Mouse (Mus musculus) embryonic stem cell, embryonic (primary cell): Measurements from ENCODE around the gene Best1.

ENCODE experiments used
- CTCF ChIA-PET, 4 experiments: fragments of 300-600 bp in 2 of 4; fragments of 350-600 bp in 2 of 4; sonication (Branson Sonifier 250); formaldehyde crosslinking; loops; one replicate each; lab custom pipeline; 2022; ENCODE audit warnings: inconsistent platforms in 2 of 4; lab: Charles Lee
- POLR2A ChIA-PET, 4 experiments: fragments of 300-600 bp in 2 of 4; fragments of 350-600 bp in 2 of 4; sonication (Branson Sonifier 250); formaldehyde crosslinking; loops; one replicate each; lab custom pipeline; 2022; ENCODE audit warnings: antibody characterized with exemption in 4 of 4, inconsistent platforms in 1 of 4; lab: Charles Lee

Gene Best1

DNA sequence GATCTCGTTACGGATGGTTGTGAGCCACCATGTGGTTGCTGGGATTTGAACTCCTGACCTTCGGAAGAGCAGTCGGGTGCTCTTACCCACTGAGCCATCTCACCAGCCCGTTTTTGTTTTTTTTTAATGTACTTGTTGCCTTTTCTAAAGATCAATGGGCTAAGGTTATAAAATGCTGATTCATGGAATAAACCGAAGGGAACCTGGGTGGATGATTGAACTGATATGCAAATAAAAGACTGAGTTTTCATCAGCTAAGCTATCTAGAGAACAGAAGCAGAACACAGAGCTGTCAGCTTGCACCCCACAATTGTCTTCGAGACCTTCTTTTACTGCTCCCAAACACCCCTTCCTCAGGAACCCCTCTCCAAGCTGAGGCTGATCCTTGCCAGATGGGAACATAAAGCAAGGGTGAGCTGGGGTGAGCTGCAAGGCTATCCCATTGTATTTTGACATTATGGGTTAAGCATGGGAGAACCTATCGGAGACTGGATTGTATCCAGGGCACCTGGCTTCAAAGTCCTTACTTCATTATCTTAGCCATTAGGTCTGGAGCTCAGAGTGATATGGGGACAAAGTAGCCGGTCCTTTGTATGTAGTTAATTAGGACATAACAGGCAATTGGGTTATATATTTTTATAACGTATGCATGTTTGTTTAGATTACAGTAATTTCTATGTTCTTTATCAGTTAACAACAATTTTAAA, 33.2 kb downstream of the Best1 start:
- POLR2A ChIA-PET: interaction anchor here in 3 of 4 experiments (0.6 to 6.5 kb wide), 8 partner anchors 10 to 57 kb away, joined by 3 to 50 read pairs (median 6); partner anchors contain the start of gene Fth1 (in 1 of the 3)
- CTCF ChIA-PET: interaction anchor here (0.6 to 1.6 kb wide), 6 partner anchors 23 to 976 kb away, joined by 3 to 7 read pairs (median 4); no protein-coding TSS in a partner anchor

DNA sequence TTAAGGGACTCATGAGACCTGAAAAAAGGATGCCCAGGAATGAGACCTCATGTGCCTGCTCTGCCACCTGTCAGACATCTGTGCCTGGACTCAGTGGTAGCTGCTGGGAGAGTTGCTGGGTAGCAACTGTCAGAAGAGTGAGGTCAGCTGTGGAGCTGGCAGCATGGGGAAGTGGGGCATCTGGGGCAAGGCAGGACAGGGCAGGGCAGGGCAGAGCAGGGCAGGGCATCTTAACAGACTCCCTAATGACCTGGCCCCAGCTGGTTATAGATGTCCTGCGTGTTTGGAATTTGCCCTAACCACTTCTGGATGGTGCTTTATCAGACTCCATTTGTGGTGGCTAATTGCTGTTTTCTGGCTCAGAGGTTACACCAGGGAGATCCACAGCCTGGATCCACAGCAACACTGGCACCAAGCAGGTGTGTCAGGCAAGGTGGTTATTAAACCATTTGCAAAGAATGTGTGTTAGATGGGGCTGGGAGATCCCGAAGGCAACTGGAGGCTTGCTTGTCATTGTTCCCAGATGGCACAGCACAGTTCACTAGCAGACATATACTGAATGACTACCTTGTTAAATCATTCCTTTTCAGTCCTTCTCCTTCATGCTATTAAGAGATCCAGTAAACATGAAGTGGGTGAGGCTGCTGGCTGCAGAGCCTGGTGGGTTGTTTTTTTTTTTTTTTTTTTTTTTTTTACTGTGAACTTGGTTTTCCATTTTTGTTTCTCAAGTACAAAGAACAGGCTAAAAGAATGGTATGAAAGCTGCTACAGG, 35.2 kb downstream of the Best1 start:
- POLR2A ChIA-PET: interaction anchor here in 2 of 4 experiments (1.5 to 2.4 kb wide), 2 partner anchors 15 to 16 kb away, joined by 5 to 8 read pairs; partner anchors contain the start of gene Fth1 (in 1 of the 2)
- CTCF ChIA-PET: interaction anchor here in 1 of 4 experiments (0.7 to 0.8 kb wide), 2 partner anchors 22 to 27 kb away, joined by 3 to 4 read pairs; no protein-coding TSS in a partner anchor

DNA sequence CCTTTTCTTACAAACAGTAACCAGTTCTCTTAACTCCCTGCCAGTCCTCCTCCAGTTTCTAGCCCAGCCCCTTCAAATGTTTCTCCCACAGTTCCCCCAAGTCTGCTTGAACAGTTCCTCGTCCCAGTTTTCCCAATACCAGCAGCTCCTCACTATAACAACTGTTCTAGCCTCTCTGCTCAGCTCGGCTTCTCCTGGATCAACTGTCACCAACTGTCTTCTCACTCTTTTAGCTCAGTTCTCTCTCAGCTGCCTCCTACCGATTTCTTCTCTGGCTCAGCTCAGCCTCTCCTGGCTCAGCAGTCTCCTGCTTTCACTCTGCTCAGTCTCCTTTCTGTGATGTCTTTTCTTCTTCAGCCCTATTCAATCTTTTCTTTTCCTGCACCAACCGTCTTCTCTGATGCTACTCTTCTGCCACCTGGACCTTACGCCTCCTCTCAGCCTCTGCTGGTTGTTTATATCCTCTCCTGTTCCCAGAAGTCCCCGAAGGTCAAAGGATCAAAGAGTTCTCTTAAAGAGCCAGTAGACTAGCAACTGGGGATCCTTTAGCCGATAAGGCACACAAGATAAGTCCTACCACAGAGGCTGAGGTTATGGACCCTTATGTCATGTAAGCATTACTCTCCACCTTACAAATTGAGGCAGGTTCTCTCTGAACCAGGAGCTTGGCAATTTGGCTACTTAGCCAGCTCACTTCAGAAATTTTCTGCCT, 37.1 kb downstream of the Best1 start:
- ChIA-PET CTCF (no interaction called here), POLR2A (interaction anchor here in 3 of 4 experiments (0.5 to 2.4 kb wide), 5 partner anchors 14 to 560 kb away, joined by 3 to 8 read pairs (median 5); partner anchors contain the start of genes Cpsf7 (in 1 of the 3) and Fth1 (in 1 of the 3))

DNA sequence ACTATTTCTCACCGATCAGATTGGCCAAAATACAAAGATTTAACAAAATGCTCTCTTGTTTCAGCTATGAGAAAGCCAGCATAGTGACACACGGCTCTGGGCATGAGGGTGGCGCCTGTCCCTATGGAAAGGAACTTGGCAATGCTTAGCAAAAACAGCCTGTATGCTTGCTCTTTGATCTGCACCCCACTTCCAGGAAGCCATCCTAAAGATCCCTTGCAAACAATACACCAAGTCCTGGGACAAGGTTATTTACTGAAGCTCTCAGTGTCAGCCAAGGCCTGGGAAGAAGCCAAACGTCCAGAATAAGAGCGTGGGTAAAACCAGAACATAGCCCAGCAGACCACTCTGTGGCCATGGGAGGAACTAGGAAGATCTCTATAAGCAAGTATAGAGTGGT, 40.7 kb downstream of the Best1 start:
- ChIA-PET CTCF (no interaction called here), POLR2A (interaction anchor here in 1 of 4 experiments (1.5 kb wide), 1 partner anchor 22 kb away, joined by 6 read pairs; no protein-coding TSS in a partner anchor)

DNA sequence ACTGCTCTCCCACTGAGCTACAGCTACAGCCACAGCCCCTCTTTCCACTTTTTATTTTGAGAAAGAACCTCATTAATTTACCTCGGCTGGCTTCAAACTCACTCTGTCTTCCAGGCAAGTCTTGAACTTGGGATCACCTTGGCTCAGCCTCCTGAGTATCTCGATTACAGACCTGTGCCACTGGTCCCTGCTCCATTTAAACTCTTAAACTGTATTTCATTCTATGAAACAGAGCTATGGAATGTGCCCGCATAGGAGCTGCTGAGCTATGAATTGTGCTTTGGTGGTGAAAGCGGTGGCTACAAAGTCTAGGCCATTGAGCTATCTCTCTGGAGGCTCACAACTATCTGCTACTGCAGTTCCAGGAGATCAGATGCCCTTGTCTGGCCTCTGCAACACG, 43.5 kb downstream of the Best1 start:
- POLR2A ChIA-PET: interaction anchor here in 2 of 4 experiments (0.6 to 1.6 kb wide), 2 partner anchors 24 to 37 kb away, joined by 3 to 6 read pairs; no protein-coding TSS in a partner anchor
- CTCF ChIA-PET: interaction anchor here in 1 of 4 experiments (0.6 kb wide), 1 partner anchor 26 kb away, joined by 3 read pairs; no protein-coding TSS in a partner anchor

DNA sequence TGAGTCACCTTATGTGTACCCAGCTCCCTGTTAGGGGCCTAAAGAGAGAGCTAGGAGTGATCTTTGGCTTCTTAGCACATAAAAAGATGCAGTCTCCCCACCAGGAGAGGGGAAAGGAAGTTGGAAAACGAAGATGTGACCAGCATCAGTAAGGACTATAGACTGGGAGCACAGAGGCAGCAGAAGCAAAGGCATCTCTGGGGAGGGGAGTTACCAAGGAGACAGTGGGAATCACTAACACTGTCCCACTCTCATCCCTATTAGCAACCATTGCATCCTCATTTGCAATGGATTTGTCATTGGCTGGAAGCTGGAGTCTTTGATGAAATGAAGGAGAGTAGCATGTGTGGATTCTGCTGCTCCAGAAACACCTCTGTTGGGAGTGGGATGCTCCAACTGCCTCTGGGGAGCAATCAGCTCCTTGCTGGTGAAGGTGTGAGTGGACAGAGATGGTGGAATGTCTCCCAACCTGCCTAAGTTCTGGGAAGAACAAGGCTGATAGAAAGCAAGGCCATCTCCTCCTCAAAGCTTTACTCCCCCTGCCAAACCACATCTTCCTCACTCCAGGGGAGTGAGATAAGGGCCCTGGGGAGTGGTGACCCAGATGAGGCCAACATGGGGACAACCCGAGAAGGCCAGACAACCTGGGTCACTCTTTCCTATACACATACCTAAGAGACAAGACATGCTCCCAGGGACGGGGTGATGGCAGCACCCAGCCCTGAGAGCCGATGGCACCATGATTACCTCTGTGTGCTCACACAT, 44.6 kb downstream of the Best1 start:
- POLR2A ChIA-PET: interaction anchor here in 3 of 4 experiments (0.6 to 1.7 kb wide), 5 partner anchors 20 to 986 kb away, joined by 3 to 6 read pairs (median 4); no protein-coding TSS in a partner anchor
- CTCF ChIA-PET: interaction anchor here in 2 of 4 experiments (0.5 to 0.7 kb wide), 2 partner anchors 153 to 840 kb away, joined by 3 to 5 read pairs; no protein-coding TSS in a partner anchor

DNA sequence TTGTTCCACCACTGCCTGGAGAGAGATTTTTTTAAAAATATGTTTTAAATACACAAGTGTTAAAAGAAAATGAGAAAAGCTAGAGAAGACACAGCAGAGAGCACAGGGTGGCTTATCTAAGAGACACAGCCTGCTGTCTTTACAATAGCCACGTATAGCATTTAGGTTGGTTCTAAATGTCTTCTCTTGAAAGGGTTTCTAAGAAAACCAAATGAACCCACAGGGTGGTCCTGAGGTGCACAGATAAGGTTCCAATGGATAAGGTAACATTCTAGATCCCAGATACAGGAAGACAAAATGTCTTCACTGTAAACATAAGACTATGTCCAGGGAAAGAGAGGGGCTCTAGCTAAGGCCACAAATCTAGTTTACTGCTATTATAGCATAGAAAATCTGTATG, 46.0 kb downstream of the Best1 start:
- POLR2A ChIA-PET: interaction anchor here in 3 of 4 experiments (1.4 to 2.4 kb wide), 6 partner anchors 20 to 37 kb away, joined by 3 to 5 read pairs (median 4); no protein-coding TSS in a partner anchor
- CTCF ChIA-PET: interaction anchor here in 1 of 4 experiments (0.6 kb wide), 1 partner anchor 31 kb away, joined by 3 read pairs; no protein-coding TSS in a partner anchor

DNA sequence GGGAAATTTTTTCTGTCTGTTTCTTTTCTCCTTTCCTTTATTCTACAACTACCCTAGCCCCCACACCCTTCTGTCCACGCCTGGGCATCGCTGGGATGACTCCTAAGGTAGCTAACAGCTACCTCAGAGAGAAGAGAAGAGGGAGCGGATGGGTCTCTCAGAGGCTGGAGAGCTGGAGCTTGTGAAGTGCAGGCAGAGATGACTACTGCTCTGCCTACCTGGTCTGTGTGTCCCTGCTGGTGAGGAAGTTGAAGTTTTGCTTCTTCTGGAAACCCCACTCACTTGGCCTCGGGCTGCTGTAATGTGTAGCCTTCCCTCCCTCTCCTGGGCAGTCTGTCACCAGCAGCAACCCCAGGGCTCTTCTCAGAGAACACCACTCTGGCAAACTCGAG, 46.6 kb downstream of the Best1 start:
- ChIA-PET CTCF (interaction anchor here in 1 of 4 experiments (0.7 kb wide), 1 partner anchor 144 kb away, joined by 4 read pairs; no protein-coding TSS in a partner anchor), POLR2A (interaction anchor here in 3 of 4 experiments (1.4 to 2.4 kb wide), 6 partner anchors 15 to 38 kb away, joined by 3 to 6 read pairs (median 4); no protein-coding TSS in a partner anchor)

DNA sequence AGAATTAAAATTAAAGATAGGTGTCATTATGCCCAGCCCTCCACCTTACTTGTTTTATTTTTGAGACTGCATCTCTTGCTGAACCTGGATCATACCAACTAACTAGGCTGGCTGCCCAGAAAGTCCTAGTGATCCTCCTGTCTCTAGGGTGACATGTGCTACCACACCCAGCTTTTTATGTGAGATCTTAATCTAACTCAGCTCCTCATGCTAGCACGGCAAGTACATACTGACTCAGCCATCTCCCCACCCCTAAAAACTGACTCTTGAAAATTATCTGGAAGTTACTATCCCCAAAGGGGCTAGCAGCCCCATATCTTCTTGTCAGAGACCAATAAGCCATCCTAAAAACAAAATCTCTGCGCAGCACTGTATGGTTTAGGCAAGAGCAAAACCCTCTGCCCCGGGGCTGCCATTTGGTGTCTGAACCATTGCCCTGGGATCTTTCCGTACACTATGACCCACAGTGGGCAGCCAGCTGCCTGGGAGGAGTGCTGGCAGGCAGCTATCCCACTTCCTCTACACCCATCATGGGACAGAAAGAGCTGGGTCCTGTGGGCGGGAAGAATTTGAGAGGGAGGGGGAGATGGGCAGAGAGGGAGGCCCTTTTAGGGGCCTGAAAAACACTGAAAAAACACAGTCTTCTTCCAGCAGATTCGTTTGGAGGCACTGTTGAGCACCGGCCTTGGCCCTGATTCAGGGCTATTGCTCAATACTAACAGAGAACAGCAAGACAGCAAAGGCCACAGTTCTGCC, 47.2 kb downstream of the Best1 start:
- POLR2A ChIA-PET: interaction anchor here in 3 of 4 experiments (1.4 to 2.4 kb wide), 6 partner anchors 14 to 39 kb away, joined by 3 to 6 read pairs (median 4); no protein-coding TSS in a partner anchor

DNA sequence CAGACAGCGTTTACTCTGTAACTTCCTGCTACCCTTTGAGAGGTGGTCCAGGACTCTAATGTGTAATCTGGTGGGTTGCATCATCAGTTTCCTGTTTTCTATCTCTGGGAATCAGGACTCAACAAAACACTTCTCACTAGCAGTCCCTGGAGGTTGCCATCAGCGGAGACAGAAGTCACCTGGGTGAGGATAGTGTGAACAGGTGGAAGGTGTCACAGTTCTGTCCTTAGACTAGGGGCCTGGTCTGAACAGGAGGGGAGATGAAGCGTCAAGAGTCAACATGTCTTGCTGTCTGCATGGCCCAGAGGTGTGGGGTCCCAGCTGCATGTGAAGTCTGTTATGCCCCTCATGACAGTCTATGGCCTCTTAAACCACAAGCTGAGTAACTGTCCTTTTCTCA, 48.5 kb downstream of the Best1 start:
- POLR2A ChIA-PET: interaction anchor here in 2 of 4 experiments (0.8 to 1.3 kb wide), 3 partner anchors 28 to 61 kb away, joined by 3 read pairs; no protein-coding TSS in a partner anchor
- CTCF ChIA-PET: no interaction called here

More for the DNA sequence above, 47.2 kb downstream of the Best1 start:
- CTCF ChIA-PET: interaction anchor here in 1 of 4 experiments (0.7 kb wide), 1 partner anchor 144 kb away, joined by 4 read pairs; no protein-coding TSS in a partner anchor

DNA sequence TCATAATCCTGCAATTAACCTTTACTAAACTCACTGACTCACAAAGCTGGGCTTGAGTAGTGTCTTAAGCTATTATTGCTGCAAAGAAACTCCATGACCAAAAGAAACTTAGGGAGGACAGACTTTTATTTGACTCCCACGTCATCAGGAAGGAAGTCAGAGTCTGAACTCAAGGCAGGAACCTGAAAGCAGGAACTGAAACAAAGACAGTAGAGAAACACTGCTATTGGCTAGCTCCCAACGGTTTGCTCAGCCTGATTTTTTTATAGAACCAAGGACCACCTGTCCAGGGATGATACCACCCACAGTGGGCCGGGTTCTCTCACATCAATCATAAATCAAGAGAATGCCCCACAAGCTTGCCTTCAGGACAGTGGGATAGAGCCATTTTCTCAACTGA, 49.0 kb downstream of the Best1 start:
- POLR2A ChIA-PET: interaction anchor here in 2 of 4 experiments (0.7 to 1.3 kb wide), 3 partner anchors 30 to 61 kb away, joined by 3 read pairs; no protein-coding TSS in a partner anchor
- CTCF ChIA-PET: no interaction called here

DNA sequence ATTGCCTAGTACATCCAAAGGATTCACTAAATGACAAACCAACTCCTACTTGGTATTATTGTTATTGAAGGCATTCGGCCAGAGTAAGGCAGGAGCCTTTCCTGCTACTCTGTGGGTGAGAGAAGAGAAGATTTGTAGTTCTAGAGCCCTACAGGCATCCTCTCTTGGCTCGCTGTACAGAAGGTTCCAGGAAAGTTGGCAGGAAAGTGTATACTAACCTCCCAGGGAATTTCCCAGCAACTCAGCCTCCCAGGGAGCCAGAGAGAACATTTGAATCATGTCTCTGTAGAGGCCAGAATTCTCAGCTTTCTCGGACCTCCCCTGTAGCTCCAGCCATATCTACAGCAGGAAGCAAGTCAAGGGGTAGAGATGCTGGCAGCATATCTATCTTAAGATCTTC, 54.4 kb downstream of the Best1 start:
- ChIA-PET CTCF (no interaction called here), POLR2A (interaction anchor here in 2 of 4 experiments (1.1 to 1.3 kb wide), 2 partner anchors 35 kb away, joined by 3 to 4 read pairs; no protein-coding TSS in a partner anchor)

DNA sequence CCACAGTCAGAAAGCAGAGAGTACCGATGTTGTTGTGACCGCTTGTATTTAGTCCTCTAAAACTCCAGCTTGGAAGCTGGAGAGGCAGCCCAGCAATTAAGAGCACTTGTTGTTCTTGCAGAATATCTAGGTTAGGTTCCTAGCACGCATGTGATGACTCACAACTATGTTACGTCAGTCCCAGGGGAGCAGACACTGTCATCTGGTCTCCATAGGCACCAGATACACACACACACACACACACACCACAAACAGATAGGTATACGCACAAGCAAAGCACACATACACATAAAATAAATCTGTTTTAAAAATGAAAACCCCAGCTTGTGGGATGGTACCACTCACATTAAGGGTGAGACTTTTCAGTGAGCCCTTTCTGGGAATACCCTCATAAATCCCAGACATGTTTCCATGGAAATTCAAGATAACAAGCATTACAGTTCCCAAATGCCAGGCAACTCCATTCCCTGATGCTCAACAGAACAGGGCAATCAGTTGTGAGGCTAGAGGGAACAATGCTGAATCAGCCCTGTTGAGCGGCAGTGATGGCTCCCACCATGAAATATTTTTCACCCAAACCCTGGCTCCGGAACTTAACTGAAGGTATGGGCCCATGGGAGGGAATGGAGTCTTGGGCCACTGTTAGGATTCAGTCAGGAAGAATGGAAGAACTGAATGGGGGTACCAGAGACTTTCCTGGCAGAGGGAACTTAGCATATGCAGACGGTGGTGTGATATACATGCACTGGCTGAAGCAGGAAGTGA, 55.5 kb downstream of the Best1 start:
- CTCF ChIA-PET: interaction anchor here in 2 of 4 experiments (0.6 kb wide), 2 partner anchors 28 to 1250 kb away, joined by 3 read pairs; no protein-coding TSS in a partner anchor
- POLR2A ChIA-PET: interaction anchor here in 3 of 4 experiments (0.5 to 1.6 kb wide), 6 partner anchors 8 to 1218 kb away, joined by 3 to 7 read pairs (median 4); no protein-coding TSS in a partner anchor

DNA sequence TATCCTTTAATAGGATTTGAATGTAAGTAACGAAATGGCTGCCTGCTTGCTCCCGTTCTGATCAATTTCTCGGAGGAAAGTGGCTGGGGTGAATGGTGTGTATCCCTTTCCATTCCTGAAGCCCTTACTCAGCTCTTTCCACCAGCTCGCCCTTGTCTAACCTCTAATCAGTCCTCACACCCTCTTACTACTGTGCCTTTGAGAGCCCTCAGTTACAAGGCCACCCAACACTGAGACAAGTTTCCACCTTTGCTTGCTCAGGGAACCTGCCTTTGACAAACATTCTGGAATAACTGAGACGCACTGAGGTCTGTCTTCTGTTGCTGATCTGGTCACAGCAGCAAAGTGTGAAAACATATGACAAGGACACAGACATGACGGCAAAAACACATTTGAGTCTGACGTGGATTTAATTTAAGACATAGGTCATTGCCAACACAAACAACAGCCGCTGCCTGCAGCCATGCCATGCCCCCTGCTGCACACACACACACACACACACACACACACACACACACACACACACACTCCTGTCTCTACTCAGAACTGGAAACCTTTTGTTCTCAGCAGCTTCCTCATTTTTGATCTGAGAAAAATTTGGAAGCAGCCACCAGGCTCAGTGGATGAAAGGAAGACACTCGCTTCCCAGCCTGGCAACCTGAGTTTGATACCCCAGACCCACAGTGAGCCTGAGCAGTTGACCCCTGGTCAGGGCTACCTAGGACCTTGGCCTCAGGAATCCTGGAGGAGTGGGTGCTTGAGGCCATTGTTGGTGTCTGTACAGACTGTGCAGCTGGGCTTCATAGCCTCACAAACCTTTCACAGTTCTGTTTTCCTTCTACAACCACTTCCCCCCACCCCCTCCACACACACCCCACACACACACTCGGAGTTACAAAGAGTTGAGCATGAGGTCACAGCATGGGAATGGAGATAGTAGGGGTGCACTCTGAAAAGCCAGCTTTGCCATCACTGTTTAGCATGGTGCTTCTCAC, 58.6 kb downstream of the Best1 start:
- CTCF ChIA-PET: interaction anchor here in 1 of 4 experiments (1.0 kb wide), 1 partner anchor 56 kb away, joined by 3 read pairs; no protein-coding TSS in a partner anchor
- POLR2A ChIA-PET: interaction anchor here in 3 of 4 experiments (0.5 to 5.0 kb wide), 4 partner anchors 9 to 404 kb away, joined by 3 to 48 read pairs (median 3); partner anchors contain the start of gene Fth1 (in 1 of the 3)
